Mouse (Mus musculus) layer of hippocampus, adult 18-20 months (tissue): ENCODE data around the gene Fndc3b. TPM values are rescaled to one million over a fixed set of nuclear protein-coding genes. Genes with fewer than 3 reads are reported as not detected.

Experiments used
- DNase-seq, 2 experiments: peaks; one replicate each; pipeline ENCODE4 v3.0.0; 2022; ENCODE audit warnings: low spot score in 2 of 2
- total RNA-seq, 2 experiments: library from RNA; stranded (reverse); gene quantifications; 2 replicates each; pipeline ENCODE4 v1.2.3; 2021

Gene Fndc3b
- total RNA-seq, 2 experiments from 2014 or later: 20.5 to 21.2 TPM

DNA sequence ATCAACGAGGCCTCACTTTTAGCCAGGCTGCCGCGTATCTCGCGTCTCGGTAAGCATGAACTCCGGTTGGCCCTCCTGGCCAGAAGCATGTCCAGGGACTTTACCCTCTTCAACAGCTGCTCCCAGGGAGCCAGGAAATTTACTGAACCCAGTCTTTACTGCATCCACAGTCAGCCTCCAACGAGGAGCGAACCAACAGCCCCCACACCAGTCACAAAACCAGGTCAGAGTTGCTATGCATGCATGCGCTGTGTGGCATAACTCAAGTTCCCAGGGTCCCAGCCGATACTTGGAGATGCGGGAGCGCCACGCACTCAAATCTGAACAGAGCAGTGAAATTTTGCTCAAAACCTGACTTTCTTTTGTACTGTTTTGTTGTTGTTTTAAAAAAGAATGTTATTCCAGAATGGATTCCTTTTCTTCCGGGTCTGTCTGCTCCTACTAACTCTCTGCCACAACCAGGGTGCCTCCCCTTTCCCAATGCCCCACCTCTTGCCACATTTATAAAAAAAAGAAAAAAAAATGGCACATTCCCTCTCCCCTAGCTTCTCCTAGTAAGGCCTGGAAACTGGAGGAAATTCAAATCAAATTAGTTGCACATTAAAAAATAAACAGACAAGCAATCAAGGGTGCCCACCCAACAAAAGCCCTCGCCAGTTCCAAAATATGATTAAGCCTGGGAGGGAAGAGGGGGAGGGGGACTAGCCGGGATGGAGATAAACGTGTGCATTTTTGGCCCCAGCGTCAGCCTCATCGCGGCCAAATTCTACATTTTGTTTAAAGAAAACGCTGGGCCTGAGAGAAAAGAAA lies 1.8 kb downstream of the Fndc3b start:
- peak in 1 of 2 experiments; percentile 12 for DNase-seq

- no peak for DNase-seq
These were observed 2.5 kb downstream of the Fndc3b start for GRCm38 (mm10) chr3:27708581-27708980.

GRCm38 (mm10) chr3:27705761-27706160 lies 5.3 kb downstream of the Fndc3b start:
- no peak for DNase-seq

- no peak for DNase-seq
These were observed 6.1 kb downstream of the Fndc3b start for GRCm38 (mm10) chr3:27705056-27705455.

- no peak for DNase-seq
These were observed 6.5 kb downstream of the Fndc3b start for GRCm38 (mm10) chr3:27704641-27705040.

GRCm38 (mm10) chr3:27703531-27703930 lies 7.6 kb downstream of the Fndc3b start:
- DNase-seq: no peak

DNA sequence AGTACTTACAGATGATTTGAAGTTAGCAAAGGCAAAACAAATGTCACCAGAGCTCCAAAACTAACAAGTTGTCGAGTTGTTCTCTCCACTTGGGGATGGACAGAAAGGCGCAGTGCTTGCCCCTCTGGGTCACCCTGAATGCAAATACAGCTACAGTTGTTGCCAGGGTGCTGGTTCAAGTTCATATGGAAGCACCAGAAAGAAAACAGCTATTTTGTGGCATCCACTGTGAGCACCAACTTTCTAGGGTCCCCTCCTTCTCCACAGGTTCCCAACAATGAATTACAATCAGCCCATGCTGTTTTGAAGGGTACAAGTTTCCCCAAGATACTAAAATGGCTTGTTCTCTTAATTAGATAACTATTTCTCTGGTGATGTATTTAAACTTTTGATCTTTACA lies 8.0 kb downstream of the Fndc3b start:
- DNase-seq: no peak

DNA sequence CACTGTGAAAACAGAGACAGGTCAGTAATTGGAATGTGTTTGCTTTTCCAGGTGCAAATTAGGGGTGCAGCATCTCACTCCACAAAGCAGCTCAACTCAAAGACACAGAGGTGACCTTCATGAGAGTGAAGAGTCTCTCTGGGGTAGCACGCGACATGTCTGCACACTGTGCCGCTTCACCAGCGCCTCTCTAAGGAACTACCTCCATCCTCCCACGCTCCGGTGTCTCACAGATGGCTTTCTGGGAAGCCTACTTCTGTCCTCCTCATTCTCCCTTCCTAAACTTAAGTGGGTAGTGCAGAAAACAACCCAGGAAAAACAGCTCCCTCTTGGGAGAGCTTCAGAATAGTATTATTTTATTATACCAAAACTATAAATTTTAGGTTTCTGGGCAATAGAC lies 12.4 kb downstream of the Fndc3b start:
- peak; percentile 34 to 60 for DNase-seq

- DNase-seq: no peak
These were observed 14.7 kb downstream of the Fndc3b start for GRCm38 (mm10) chr3:27696449-27696797.

DNA sequence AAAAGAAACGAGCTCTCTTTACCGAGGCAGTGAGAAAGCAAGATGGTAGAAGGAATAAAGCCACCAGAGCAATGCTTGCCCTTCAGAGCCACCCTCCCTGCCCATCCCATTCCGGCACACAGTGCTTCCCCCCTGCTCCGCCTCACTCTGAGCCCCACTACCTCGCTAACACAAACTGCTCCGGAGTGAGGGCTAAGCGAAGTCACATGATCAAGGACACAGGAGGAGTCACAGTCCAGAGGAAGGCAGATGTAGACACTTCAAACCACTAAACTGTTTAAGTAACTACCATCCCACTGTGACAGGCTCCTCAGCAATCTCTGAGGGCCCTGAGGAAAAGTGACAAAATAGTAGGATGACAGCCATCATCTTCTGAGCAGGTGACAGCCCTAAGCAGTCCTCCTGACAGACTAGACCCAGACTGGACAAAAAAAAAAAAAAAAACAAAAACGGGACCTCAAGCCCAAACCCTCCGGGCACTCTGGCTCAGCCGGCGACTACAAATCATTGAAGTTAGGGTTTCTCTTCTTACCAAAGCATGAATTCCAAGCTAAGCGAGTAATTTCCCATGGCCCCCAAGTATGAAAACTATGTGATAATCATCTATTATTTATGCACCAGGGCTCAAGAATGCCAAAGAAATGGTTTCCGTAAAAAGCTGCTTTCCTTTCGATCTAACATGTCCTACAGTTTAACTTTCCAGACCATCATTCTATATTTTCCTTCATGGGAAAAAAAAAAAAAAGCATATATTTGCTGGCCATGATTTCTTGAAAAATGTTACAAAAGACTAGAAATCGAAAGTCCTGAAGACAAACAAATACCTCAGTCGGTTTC lies 15.3 kb downstream of the Fndc3b start:
- DNase-seq: no peak

GRCm38 (mm10) chr3:27694586-27694985 lies 16.5 kb downstream of the Fndc3b start:
- no peak for DNase-seq

DNA sequence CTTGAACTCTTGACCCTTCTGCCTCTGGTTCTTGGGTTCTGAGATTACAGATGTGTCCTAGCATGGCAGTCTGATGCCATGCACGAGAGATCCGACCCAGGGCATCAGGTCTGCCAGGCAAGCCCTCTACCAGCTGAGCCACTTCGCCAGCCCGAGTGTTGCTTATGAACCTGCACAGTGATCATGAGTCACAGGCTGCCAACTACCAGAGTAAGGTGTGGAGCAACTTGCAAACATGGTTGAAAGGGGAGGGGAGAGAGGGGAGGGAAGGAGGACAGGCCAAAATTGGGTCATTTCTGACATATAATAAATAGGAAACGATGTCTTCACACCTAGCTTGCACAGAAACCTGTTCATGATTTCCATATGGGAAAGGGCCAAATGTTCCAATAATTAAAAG lies 17.0 kb downstream of the Fndc3b start:
- DNase-seq: no peak

- no peak for DNase-seq
These were observed 19.5 kb downstream of the Fndc3b start for GRCm38 (mm10) chr3:27691486-27692160.

DNA sequence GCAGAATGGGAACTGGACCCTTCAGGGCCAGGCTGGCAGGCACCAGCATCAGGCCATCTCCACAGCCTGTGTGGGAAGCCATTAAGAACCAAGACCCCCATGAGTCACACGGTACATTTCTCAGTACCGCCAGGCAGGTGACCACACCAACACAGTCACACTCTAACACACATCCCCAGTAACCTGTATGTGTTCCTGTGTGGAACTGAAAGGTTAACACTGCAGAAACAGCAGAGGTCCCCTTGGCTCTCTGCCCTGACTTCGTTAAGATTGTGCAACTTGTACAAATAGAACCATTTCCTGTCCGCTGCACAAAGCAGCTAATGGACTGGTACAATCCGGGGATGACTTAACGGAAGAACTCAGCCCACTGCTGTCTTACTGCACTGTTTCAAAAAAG lies 21.1 kb downstream of the Fndc3b start:
- no peak for DNase-seq

DNA sequence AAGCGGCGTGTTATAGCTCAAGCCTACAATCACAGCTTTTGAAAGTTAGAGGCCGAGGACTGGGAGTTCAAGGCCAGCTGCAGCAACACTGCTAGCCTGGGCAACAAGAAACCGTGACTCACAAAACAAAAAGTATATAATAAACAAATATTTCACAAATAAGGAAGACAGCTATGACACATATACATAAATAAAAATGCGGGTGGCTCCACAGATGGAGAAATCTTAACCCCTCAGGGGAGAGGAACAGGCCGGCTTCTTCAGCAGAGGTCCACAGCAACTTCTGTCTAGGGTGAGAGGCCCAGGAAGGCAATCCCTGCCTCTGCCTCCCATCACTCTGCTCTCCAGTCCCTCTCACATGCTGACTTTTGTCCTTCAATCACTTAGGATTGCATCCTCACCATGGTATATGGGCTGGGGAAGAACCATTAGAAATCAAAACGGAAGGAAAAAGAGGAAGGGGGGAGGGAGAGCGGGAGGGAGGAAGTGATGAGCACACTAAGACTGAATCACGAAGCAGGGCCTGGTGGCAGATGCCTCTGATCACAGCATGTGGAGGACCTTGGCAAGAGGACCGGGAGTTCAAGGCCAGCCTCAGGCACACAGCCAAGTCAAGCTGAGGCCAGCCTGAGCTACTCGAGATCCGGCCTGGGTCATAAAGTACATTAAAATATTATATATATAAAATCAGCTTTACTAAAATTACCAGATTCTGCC lies 21.8 kb downstream of the Fndc3b start:
- peak in 1 of 2 experiments; percentile 32 for DNase-seq

- DNase-seq: no peak
These were observed 24.2 kb downstream of the Fndc3b start for GRCm38 (mm10) chr3:27686732-27687491.

GRCm38 (mm10) chr3:27685650-27686208 lies 25.4 kb downstream of the Fndc3b start:
- no peak for DNase-seq

- no peak for DNase-seq
These were observed 26.0 kb downstream of the Fndc3b start for GRCm38 (mm10) chr3:27685134-27685533.

DNA sequence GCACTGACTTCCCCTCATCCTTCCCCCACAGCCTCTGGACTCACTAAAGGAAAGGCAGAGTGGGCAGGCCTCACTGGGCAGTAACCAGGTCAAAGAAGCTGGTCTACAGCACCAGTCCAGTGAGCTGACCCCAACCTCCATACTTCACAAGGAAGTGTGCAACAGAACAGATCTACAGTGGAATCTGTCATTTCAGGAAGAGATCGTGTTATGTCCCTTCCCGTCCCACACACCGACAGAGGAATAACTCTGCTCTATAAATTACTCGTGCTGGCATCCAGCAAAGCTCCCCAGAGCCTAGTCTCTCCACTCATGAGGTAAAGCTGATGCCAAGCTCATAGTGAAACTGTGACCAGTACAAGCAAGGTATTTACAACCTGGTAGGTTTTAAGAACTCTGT lies 27.7 kb downstream of the Fndc3b start:
- no peak for DNase-seq

DNA sequence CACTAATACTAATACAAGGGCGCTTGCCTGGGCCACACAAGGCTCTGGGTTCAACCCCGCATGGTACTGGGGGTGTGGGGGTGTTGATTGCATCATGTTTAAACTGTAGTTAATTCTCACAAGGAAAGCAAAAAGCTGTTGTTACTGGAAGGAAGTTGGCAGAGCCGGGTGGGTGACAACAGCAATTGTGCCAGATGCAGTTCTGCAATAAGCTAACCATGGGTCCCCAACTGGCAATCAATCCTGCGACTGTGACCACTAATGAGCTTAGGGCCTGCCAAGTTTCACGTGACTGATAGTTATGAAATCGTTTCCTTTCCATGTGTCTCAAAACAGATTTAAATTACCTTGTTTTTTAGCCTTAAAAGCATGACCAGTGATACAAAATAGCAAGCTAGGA lies 33.5 kb downstream of the Fndc3b start:
- DNase-seq: peak; percentile 16 to 47
